Mouse (Mus musculus) monocyte, adult 5-6 weeks (primary cell): ENCODE data around the gene Tas2r143. TPM values are rescaled to one million over a fixed set of nuclear protein-coding genes. Genes with fewer than 3 reads are reported as not detected.

Source experiments
- ATAC-seq: fragments of 153-309, 156-312 bp; replicated peaks from 2 replicates; pipeline ENCODE4 v1.8.0; 2017; ENCODE audit warnings: mild to moderate bottlenecking; ENCODE audit not compliant: low TSS enrichment, insufficient number of reproducible peaks, severe bottlenecking, poor library complexity, low FRiP score
- total RNA-seq: library from RNA; stranded (forward); fragments of 200-1000, 200-491, 200-594 nt; gene quantifications from 3 replicates; pipeline ENCODE4 v1.2.3, GENCODE M21; 2017

Tas2r143 gene
- total RNA-seq, 1 experiment from 2014 or later, result 2.9 TPM

GRCm38 (mm10) chr6:42383360-42383759 lies 16.7 kb upstream of the Tas2r143 start:
- ATAC-seq, result no peak

GRCm38 (mm10) chr6:42385635-42386034 lies 14.4 kb upstream of the Tas2r143 start:
- ATAC-seq, result no peak

GRCm38 (mm10) chr6:42391796-42392330 lies 8.2 kb upstream of the Tas2r143 start:
- ATAC-seq, result no peak

- ATAC-seq, result peak; percentile 90
Observed at GRCm38 (mm10) chr6:42395960-42396809, 3.9 kb upstream of the Tas2r143 start.

- ATAC-seq, result peak; percentile 34
Observed at GRCm38 (mm10) chr6:42397041-42397657, 2.9 kb upstream of the Tas2r143 start.

- no peak for ATAC-seq
Observed at GRCm38 (mm10) chr6:42398285-42398684, 1.8 kb upstream of the Tas2r143 start.

GRCm38 (mm10) chr6:42398998-42399397 lies 1.0 kb upstream of the Tas2r143 start:
- ATAC-seq, result no peak

- ATAC-seq, result no peak
Observed at GRCm38 (mm10) chr6:42405134-42405533, 5.1 kb downstream of the Tas2r143 start, which contains the start of gene Tas2r135. Tas2r135 (plus strand) TSS chr6:42405434.

- ATAC-seq, result peak; percentile 50; the same call in 1 of the 2 replicates
Observed at GRCm38 (mm10) chr6:42419443-42419842, 19.4 kb downstream of the Tas2r143 start.

GRCm38 (mm10) chr6:42421439-42421838 lies 21.4 kb downstream of the Tas2r143 start:
- peak; percentile 87 for ATAC-seq

- ATAC-seq, result no peak
Observed at GRCm38 (mm10) chr6:42424472-42424871, 24.4 kb downstream of the Tas2r143 start.

- no peak for ATAC-seq
Observed at GRCm38 (mm10) chr6:42426337-42426736, 26.3 kb downstream of the Tas2r143 start.

- ATAC-seq, result no peak
Observed at GRCm38 (mm10) chr6:42433554-42433953, 33.5 kb downstream of the Tas2r143 start.

- ATAC-seq, result no peak
Observed at GRCm38 (mm10) chr6:42434446-42434845, 34.4 kb downstream of the Tas2r143 start, which contains the start of gene Tas2r126. Tas2r126 (plus strand) TSS chr6:42434535.

- no peak for ATAC-seq
Observed at GRCm38 (mm10) chr6:42435490-42435889, 35.5 kb downstream of the Tas2r143 start.

- ATAC-seq, result no peak
Observed at GRCm38 (mm10) chr6:42441395-42441794, 41.4 kb downstream of the Tas2r143 start.

- ATAC-seq, result no peak
Observed at GRCm38 (mm10) chr6:42444491-42444890, 44.5 kb downstream of the Tas2r143 start.

- no peak for ATAC-seq
Observed at GRCm38 (mm10) chr6:42447381-42447780, 47.3 kb downstream of the Tas2r143 start.
